Mouse (Mus musculus): ENCODE data around the gene Serpinb7.

GRCm38 (mm10) chr1:107350392-107350791, 49.1 kb upstream of the Serpinb7 start:
- TF ChIP-seq POLR2A (IDR thresholded peaks at IDR 0.05; ENCODE audit: borderline replicate concordance, control insufficient read depth, low read depth, low read length) (no peak), CTCF (IDR thresholded peaks at IDR 0.05; ENCODE audit: control insufficient read depth, insufficient read depth, low read length) (no peak)

Measured in bone marrow, adult 2 months (tissue).